Mouse (Mus musculus) urinary bladder, postnatal 4 days (tissue): Measurements from ENCODE around the gene Nek4.

Experiments used
- DNase-seq, 2 experiments: peaks; one replicate each; pipeline ENCODE4 v3.0.0; 2021 to 2022; ENCODE audit warnings: low spot score in 2 of 2

Nek4 gene

GRCm38 (mm10) chr14:30951154-30951825 lies at the start of gene Nek4:
TSS of gene Nek4 (plus strand) at chr14:30951377.
- peak; percentile 94 to 95 for DNase-seq

GRCm38 (mm10) chr14:30902628-30903027 lies 48.5 kb upstream of the Nek4 start:
- no peak for DNase-seq

GRCm38 (mm10) chr14:30903036-30903435 lies 48.1 kb upstream of the Nek4 start:
- no peak for DNase-seq

GRCm38 (mm10) chr14:30904307-30904706 lies 46.9 kb upstream of the Nek4 start:
- no peak for DNase-seq

- no peak for DNase-seq
Observed at GRCm38 (mm10) chr14:30906001-30906400, 45.2 kb upstream of the Nek4 start.

GRCm38 (mm10) chr14:30907814-30908265 lies 43.3 kb upstream of the Nek4 start:
- no peak for DNase-seq

- no peak for DNase-seq
Observed at GRCm38 (mm10) chr14:30911141-30911540, 40.0 kb upstream of the Nek4 start.

- DNase-seq, result no peak
Observed at GRCm38 (mm10) chr14:30912641-30913040, 38.5 kb upstream of the Nek4 start.

- no peak for DNase-seq
Observed at GRCm38 (mm10) chr14:30913404-30913803, 37.8 kb upstream of the Nek4 start.

- no peak for DNase-seq
Observed at GRCm38 (mm10) chr14:30916516-30916915, 34.7 kb upstream of the Nek4 start.

GRCm38 (mm10) chr14:30922053-30922670 lies 29.0 kb upstream of the Nek4 start:
- DNase-seq, result no peak

GRCm38 (mm10) chr14:30923375-30924105 lies 27.6 kb upstream of the Nek4 start, which contains the start of gene Itih3:
TSS of gene Itih3 (minus strand) at chr14:30923760.
- no peak for DNase-seq

GRCm38 (mm10) chr14:30925492-30925891 lies 25.7 kb upstream of the Nek4 start:
- no peak for DNase-seq

GRCm38 (mm10) chr14:30930386-30930785 lies 20.8 kb upstream of the Nek4 start:
- no peak for DNase-seq

GRCm38 (mm10) chr14:30933351-30933750 lies 17.8 kb upstream of the Nek4 start:
- DNase-seq, result no peak

- no peak for DNase-seq
Observed at GRCm38 (mm10) chr14:30942254-30942653, 8.9 kb upstream of the Nek4 start.

- no peak for DNase-seq
Observed at GRCm38 (mm10) chr14:30943038-30943437, 8.1 kb upstream of the Nek4 start, which contains the start of gene Itih1. TSS of gene Itih1 (minus strand) at chr14:30943289.

GRCm38 (mm10) chr14:30943860-30944674 lies 7.1 kb upstream of the Nek4 start:
- peak; percentile 43 to 74 for DNase-seq

- DNase-seq, result no peak
Observed at GRCm38 (mm10) chr14:30944745-30945144, 6.4 kb upstream of the Nek4 start.

- DNase-seq, result no peak
Observed at GRCm38 (mm10) chr14:30949986-30950385, 1.2 kb upstream of the Nek4 start.

GRCm38 (mm10) chr14:30958517-30958916 lies 7.3 kb downstream of the Nek4 start:
- no peak for DNase-seq

- DNase-seq, result no peak
Observed at GRCm38 (mm10) chr14:30959031-30959430, 7.9 kb downstream of the Nek4 start.
